Mouse (Mus musculus) heart, postnatal 4 days (tissue): ENCODE results near the gene Ccdc42. TPM values are rescaled to one million over a fixed set of nuclear protein-coding genes. Genes with fewer than 3 reads are reported as not detected.

ENCODE experiments used
- total RNA-seq, 2 experiments: library from RNA; stranded (reverse); gene quantifications; 2 replicates each; pipeline ENCODE4 v1.2.3; 2021

Ccdc42 gene
- total RNA-seq, 2 experiments from 2014 or later = 0.25 TPM; not detected in 1

Other genes with a start within 250 kb of the Ccdc42 start
- 100 to 1,000 TPM in 1 of 2 experiments, 10 to 100 TPM in 1; 85.3 to 101 TPM for gene Ntn1, start 186.2 kb upstream of the Ccdc42 start, total RNA-seq
- gene Pik3r5, start 154.9 kb upstream of the Ccdc42 start, total RNA-seq = 1 to 10 TPM; 1.2 TPM
- gene Pik3r6, start 84.0 kb upstream of the Ccdc42 start, total RNA-seq = 1 to 10 TPM; 5.0 to 6.1 TPM
- under 1 TPM; 0.36 to 0.60 TPM for gene Mfsd6l, start 30.8 kb upstream of the Ccdc42 start, total RNA-seq
- gene Myh10, start 104.5 kb downstream of the Ccdc42 start, total RNA-seq = 100 to 1,000 TPM; 165 to 169 TPM